Mouse (Mus musculus) naive thymus-derived CD4-positive, alpha-beta T cell, adult 2 months (primary cell): Measurements from ENCODE around the gene Fam19a1.

Source experiments
- DNase-seq: peaks from one replicate; pipeline ENCODE4 v3.0.0-alpha.2; 2011; ENCODE audit warnings: low read depth

Fam19a1 gene

DNA sequence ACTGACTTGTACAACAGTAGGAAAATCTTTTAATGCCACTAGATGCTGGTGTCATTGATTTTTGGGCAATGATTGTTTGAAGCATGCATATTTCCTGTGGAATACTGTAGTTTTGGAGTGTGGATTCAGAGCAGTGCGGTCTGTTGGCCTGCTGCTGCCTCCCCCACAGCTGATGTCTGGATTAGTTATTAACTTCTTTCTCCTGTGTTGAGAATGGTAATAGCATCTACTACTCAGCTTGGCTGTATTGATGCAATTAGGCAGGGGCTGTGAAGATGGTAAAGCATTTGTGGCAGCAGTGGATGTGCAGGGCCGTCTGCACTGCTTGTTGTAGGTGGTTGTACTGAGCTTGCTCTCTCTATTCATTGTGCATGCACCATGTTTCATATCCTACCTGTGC is 326.5 kb downstream of the Fam19a1 start:
- DNase-seq = no peak

DNA sequence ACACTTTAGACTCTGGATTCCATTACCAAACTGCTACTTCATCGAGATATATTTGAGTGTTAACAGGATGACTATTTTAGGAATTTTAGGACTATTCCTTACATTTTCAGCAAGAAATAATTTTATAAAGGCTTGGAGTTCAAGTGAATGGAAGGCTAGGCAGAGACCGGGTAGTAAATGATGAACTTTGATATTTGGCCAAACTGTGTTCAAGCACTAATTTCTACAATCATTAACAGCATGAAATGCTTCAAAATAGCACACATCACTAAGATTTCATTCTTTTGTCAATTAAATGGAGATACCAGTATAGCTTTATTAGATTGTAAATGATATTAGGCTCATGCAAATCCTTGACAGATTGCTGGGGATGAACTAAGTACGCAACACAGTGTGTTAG is 329.0 kb downstream of the Fam19a1 start:
- DNase-seq = no peak

DNA sequence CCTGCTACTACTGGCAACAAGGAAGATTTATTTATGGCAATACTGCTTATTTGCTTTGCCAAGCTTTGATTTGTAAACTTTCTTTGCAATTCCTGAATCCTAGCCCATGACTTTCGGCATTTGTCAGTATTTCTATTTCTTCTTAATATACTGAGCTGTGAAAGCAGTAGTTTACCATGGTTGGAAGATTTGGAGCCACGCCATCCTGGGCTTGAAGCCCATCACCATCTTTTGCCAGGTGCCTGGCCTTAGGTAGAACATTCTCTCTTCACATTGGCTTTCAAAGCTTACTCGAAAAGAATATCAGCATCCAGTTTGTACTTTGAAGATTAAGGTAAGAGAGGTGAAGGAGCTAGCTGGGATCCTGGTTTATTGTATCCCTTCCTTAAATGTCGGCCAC is 334.5 kb downstream of the Fam19a1 start:
- DNase-seq = no peak

DNA sequence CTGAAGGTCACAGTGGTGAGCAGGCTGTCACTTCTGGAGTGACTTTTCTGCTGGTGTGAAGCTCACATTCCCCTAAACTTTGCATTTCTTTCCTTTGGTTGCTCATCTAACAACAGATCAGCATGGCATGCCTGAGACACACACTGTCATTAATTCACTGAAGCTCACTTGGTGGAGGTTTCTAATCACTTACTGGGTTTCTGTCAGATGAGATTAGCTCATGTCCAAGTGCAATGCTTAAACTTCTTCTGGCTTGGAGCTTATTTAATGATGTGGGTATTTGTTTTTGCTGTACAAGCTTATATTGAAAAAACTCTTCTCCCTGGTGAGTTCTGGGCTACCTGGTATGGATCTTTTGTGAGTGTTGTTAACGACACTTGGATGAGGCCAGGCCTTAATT is 343.3 kb downstream of the Fam19a1 start:
- no peak for DNase-seq

DNA sequence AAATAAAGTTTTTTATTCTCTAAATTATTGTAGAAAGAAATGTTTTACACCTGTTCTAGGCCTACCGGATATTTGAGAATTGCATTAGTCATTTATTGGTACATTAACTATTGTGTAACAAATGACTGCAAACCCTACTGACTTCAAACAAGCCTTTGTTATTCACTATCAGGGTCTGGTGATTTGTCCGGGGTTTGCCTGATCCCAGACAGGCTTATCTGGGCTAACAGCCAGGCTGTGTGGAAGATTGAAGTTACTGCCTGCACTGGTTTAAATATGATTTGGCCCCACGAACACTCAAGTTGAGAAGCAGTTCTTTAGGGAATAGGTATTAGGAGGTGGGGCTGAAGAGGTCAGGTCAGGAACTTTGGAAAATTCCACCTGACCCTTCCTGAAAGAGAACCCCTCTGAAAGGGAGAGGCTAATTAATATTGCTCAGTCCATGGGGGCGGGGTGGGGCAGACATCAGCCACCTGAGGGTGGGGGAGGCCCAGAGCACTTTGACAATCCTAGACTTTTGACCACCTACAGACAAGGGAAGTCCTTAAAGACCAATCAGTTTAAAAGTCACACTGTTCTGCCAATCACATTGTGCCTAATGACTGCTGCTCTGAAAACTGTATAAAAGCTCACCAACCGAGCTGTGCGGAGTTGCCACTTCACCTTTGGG is 344.8 kb downstream of the Fam19a1 start:
- DNase-seq = no peak

DNA sequence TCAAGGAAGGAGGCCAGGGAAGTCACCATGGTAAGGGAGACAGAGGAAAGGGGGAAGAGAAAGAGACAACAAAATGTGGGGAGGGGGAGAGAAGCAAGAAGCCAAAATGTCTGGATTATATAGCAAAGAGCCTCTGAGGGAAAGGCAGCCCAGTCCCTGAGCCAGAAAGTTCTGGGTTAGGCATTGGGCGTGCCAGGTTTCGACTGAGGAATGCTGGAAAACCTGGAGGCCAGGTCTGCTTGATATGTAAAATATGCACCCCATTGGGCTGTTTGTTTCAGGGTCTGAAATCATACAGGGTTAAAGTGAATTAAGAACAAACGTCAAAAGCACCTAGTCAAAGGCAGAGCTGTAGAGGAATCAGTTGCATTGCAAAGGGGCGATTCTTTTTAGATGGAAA is 346.1 kb downstream of the Fam19a1 start:
- no peak for DNase-seq

DNA sequence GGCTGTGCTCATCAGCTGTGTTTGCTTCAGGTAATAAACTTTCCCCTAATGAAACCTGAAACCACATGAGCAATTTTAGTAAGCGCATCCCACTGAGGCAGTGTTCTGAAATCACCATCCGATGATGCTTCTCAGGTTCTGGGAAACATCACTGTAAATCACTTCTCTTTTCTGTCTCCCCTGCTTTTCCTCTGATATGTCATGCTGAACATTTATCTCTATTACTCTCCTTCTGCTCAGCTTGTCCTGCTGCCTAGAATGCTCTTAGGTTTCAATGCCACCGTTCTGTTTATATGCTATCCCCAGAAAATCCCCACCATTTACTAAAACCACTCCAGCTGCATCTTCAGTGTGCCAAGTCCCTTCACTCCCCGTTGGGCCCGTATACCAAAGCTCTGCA is 386.5 kb downstream of the Fam19a1 start:
- DNase-seq = no peak

DNA sequence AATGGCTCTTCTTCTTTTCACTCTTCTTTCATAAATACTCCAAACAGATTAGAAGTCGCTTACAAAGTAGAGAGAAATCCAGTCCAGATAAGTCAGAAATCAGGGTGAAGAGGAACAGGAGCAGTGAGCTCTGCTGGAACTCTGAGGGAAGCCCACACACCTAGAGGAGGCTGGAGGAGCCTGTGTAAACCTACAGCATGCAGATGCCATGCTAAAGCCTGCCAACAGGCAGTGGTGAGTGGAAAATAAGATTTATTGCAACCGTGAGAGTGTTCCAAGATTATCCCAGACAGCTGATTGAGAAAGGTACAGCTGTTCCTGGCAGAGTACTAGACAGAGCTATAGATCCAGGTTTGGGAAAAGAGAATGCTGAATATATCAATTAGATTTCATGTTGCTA is 428.6 kb downstream of the Fam19a1 start:
- no peak for DNase-seq

DNA sequence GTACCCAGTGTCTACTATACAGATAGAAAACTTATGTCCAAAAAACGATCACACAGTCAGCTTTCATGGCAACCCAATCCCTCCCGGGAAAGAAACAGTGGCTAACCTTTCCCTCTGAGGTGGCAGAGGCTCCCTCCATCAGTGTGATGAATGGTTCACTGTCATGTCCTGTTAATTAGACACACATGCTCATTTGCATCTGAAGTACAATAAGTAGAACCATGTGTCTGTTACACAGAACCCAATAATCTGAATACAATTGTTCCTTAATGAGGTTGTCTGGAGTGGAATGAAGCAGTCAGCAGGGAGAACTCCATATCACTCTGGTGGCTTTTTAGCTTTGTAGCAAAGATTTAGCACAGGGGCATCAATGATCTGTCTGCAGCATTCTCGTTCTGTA is 431.9 kb downstream of the Fam19a1 start:
- DNase-seq = no peak

DNA sequence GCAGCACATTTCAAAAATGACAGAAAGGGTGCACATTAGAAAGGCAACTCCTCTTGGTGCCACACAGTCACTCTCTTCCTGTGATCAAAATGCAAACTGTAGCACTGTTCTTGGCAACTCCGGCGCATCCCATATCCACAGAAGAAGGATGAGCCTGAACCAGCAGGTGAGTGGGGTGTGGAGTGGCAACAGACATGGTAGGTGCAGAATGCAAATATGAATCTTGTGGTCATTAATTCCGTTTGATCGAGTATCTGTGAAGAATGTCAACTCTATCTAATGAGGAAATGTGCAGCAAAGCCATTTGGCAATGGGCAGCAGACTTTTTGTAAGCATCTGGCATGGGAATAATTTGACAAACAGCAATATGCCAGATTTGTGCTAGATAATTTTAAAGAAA is 437.5 kb downstream of the Fam19a1 start:
- DNase-seq = no peak

DNA sequence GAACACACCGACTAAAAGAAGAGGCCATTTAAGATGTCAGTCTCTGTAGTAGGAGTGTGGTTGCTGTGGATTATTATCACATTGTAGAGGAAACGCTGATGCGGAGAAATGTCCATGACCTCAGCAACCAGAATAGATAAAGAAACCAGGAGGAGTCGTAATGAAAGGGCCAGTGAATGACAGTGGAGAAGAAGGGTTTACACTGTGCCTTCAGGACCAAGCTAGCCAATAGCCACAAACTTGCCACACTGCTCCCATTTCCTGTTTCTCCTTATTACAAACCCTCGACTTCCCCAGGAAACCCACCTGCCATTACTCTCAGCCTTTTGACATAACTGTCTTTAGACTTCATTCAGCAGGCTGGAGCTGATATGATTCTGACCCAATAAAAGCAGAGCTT is 465.7 kb downstream of the Fam19a1 start:
- no peak for DNase-seq

DNA sequence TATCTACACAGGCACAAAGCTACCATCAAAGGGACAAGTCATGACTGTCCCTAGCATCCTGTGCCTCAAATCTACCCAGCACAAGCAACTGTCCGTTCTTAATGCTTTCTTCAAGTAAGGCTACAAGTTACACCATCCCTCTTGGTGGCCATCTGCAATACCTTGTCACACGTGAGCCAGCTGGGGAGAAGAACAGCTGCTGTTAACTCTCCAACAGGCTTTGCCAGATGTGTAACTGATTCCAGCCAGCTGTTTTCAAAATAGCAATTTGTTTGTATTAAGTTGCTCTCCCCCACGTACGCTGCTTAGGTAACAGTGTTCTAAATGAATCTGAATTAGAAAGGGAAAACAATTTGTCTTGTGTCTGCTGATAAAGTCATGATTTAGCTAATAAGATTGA is 467.8 kb downstream of the Fam19a1 start:
- no peak for DNase-seq

DNA sequence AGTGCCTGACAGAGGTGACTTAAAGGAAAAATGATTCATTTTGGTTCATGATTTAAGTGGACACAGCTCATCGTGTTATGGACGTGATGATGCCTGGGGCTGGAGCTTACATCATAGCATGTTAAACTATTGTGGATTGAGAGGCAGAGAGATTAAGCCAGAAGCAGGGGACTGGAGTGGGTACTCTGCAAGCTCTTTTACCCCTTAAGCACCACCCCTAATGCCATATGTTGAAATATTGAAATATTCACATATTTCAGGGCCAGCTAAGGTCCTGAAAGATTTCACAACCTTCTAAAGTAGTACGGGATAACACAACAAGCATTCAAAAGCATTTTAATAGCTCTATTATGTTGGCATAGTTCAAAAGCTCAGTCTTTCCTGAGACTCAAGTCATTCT is 468.2 kb downstream of the Fam19a1 start:
- no peak for DNase-seq

DNA sequence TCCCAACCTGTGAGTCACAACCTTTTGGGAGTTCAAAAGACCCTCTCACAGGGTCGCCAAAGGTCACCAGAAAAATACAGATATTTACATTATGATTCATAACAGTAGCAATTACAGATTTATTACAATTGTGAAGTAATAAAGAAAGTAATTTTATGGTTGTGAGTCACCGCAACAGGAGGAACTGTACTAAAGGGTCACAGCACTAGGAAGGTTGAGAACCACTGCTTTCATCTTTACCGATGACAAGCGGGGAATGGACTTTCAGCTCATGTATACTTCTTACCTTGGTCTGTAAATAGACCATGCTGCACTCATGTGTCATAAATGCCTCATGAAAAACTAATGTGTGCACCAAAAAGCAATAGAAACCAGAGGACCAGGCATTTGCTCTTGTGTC is 474.5 kb downstream of the Fam19a1 start:
- DNase-seq = no peak

DNA sequence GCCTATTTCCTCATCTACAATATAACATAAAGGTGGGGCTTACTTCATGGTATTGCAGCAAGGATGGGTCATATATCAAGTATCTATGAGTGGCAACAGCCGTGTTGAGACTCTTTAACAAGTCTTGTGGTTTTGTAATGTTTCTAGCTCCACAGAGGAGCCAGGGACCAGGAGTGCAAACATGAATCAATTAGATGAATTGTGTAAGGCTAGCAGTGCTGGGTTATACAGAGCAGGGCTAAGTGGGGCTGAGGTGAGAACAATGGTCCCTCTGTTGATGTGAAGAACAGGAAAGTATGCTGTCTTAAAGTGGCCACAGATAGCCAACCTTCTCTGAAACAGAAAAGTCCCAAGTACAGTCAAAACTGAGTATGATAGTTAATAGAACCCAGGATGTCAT is 480.1 kb downstream of the Fam19a1 start:
- DNase-seq = no peak

DNA sequence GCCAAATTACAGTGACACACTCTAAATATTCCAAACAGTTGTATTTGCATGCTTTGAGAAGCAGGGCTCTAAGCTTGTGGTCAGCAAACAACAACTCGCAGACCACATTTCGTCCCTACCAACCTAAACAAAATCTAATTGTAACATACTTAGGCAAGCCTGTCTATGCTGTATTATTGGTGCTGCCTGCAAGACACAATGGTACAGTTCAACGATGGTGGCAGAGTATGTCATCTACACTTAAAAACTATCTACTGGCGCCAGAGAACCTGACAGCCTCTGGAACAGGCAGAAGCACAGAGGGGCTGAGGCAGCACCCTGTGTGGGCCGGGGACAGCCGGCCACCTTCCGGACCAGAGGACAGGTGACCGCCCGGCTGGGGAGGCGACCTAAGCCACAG is 482.2 kb downstream of the Fam19a1 start:
- no peak for DNase-seq

DNA sequence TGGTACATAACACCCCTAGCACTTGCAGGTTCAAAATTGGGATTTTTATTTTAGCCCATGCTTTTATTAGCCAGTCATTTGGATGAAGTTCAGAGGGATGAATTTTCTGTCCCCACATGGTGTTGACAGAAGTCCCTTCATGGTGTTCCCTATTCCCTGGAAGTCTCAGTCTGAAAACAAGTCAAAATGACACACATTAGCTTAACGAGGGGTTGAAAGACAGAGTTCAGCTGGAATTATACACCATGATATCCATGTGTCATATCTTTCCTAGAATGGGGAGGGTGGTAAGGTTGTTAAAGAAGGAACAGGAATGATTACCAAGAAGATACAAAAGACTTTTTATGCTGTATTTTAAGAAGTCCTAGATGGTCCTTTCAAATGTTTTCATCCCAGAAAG is 511.2 kb downstream of the Fam19a1 start:
- DNase-seq = no peak

DNA sequence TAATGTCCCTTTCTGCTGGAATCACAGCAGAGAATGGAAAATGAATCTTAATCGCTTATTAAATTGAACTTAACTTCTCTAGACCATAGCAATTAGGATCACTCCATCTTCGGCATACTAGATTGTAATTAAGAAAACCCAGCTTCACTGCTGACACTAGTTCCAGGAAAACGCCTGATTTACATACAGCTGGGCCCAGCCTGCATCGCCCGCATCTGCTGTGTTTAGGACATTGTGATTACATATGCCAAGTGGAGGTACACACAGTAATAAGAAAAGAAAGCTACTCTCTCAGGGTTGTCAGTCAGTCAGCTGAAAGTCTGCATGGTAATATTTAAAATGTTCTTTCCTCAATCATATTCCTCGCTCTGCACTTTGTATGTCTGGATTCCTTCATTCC is 518.6 kb downstream of the Fam19a1 start:
- DNase-seq = no peak

DNA sequence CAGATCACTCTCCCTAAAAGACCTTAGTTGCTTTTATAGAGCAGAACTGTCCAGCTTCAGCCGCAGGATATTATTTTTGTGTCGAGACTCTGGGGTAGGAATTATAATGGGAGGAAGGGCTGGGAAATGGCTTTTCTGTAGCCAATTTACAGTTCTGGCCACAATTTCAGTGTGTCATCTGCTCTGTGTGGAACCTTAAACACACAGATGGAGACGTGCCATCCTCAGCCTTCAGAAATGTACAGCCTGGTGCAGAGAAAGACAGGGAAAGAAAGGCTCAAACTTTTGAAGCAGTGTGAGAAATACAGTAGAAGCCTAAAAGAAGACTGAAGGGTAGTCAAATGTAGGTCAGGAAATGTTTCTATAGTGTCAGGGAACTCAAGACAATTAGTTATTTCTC is 519.3 kb downstream of the Fam19a1 start:
- DNase-seq = no peak

DNA sequence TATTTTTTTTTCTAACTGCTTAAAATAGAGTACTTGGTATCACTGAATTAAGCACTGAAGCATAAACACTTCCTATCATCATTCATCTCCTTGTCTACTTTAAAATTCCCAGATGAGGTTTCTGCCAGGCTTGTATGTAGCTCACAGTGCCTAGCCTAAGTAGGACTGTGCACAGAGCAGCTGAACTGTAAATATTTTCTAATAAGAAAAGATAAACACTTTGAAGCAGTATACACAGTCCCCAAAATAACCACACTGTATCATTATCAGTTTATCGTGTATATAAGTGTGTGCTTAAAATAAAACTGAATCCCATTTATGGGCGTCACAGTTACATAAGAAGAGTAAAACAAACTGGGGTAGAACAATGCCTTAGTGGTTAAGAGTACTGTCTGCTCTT is 522.7 kb downstream of the Fam19a1 start:
- no peak for DNase-seq

DNA sequence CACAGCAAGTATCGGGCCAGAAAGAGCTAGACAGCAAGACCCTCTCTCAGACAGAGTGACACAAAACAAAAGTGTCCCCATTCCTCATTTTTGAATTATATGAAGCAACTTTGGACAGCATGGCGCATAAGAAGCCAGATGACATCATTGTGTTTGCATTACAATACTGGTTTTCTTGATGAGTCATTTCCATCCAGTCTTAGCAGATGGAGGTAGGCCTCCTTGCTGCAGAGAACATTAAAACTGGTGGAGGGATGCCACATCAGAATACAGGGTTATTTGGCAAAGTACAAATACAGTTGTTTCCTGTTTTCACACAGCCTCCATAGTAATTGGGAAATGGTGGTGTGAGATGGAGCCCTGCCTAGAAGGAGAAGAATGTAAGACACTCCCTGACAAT is 535.8 kb downstream of the Fam19a1 start:
- DNase-seq = no peak

DNA sequence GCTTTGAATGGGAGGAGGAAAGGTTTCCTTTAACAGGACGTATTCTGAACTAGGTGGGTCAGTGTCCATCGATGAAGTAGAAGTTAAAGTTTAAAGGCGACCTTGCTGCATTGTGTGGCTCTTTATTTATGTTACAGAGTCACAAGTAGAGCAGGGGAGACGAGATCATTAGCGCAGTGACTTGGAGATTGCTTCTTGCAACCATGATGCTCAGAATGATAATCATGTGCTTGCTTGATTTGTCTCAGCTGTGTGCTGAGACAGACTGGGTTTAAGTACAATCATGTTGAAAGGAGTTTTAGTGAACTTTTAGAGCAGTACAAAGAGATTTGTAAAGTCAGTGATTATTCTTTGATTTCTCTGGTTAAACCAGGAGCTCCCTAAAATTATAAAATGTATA is 536.3 kb downstream of the Fam19a1 start:
- no peak for DNase-seq

DNA sequence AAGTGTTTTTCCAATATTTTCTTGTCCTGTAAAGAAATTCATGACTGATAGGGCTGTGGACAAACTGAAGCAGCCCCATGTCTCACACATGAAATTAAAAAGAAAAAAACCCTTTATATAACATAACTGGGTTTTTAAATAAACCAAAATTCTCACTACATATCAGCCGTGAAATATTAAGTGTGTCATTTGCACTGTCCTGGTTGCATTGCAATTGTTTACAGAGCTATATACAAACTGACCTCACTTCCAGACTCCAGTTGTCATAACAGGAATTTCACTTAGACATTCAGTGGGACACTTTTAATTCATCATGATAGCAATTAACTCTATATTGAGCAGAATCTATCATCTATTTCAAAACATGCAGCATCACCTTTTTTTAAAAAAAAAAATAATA is 553.4 kb downstream of the Fam19a1 start:
- DNase-seq = no peak

DNA sequence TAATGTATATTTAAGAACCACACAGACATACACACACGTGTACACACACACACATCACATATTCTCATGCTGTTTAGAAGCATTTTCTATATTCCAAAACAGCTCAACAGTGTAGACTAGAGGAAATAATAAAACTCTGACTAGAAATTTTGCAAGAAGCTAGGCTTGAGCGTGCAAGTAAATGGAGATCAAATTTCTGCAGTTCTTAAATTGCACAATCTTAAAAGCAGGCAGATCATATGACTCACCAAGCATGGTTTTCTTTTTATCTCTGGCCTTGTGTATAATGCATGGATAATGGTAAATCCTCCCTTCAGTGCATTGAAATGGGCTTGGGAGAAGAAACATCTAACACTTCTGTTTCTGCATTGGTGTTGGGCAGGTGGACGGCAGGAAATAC is 564.9 kb downstream of the Fam19a1 start:
- no peak for DNase-seq
